Mouse (Mus musculus): ENCODE data around the gene Relt. TPM values are rescaled to one million over a fixed set of nuclear protein-coding genes. Genes with fewer than 3 reads are reported as not detected.
A peak's percentile ranks its signal among the peaks of the same experiment; 100 is the strongest.

Gene Relt
- polyA plus RNA-seq, 1 experiment: 79.2 TPM

GRCm38 (mm10) chr7:100906029-100906789 is 43.0 kb upstream of the Relt start:
- no peak overlapping the region for H3K27ac ChIP-seq (ENCODE audit: insufficient read depth, low read length)
- no peak overlapping the region for H3K4me3 ChIP-seq (ENCODE audit: extremely low read depth, insufficient read depth, insufficient read length)
- WGBS: 84% methylated on average over 10 of the region's 10 CpGs
- no peaks in the 10 kb centered on the region; the same call in 1 of the 2 replicates for H3K4me1 ChIP-seq (ENCODE audit: control insufficient read depth, insufficient read depth, insufficient read length)
- TF ChIP-seq CTCF (IDR thresholded peaks at IDR 0.05; ENCODE audit: extremely low read depth, insufficient read depth, insufficient read length, insufficient replicate concordance) (no peak), POLR2A (IDR thresholded peaks at IDR 0.05; ENCODE audit: low read depth, low read length) (no peak)
- no peaks in the 10 kb centered on the region for H3K27me3 ChIP-seq (ENCODE audit: control insufficient read depth, insufficient read depth, low read length)
- no peaks in the 10 kb centered on the region for H3K36me3 ChIP-seq (ENCODE audit: control insufficient read depth, insufficient read depth, low read length)
- DNase-seq (ENCODE audit: low read depth in 1 of 2, low spot score in 2 of 2): no peak

- TF ChIP-seq CTCF (IDR thresholded peaks at IDR 0.05; ENCODE audit: extremely low read depth, insufficient read depth, insufficient read length, insufficient replicate concordance): no peak
- Histone ChIP-seq H3K36me3 (ENCODE audit: control insufficient read depth, insufficient read depth, low read length) (no peaks in the 10 kb centered on the region), H3K4me1 (ENCODE audit: control insufficient read depth, insufficient read depth, insufficient read length) (no peaks in the 10 kb centered on the region; the same call in 1 of the 2 replicates), H3K27me3 (ENCODE audit: control insufficient read depth, insufficient read depth, low read length) (no peaks in the 10 kb centered on the region), H3K4me3 (ENCODE audit: extremely low read depth, insufficient read depth, insufficient read length) (no peak overlapping the region), H3K27ac (ENCODE audit: insufficient read depth, low read length) (no peak overlapping the region)
- 67% methylated on average over 7 of the region's 7 CpGs for WGBS
- DNase-seq (ENCODE audit: low read depth in 1 of 2, low spot score in 2 of 2): no peak
Measured at GRCm38 (mm10) chr7:100905037-100905436, 41.8 kb upstream of the Relt start.

GRCm38 (mm10) chr7:100904612-100905011 is 41.4 kb upstream of the Relt start:
- no peaks in the 10 kb centered on the region for H3K27me3 ChIP-seq (ENCODE audit: control insufficient read depth, insufficient read depth, low read length)
- no peaks in the 10 kb centered on the region for H3K36me3 ChIP-seq (ENCODE audit: control insufficient read depth, insufficient read depth, low read length)
- no peaks in the 10 kb centered on the region; the same call in 1 of the 2 replicates for H3K4me1 ChIP-seq (ENCODE audit: control insufficient read depth, insufficient read depth, insufficient read length)
- 38% methylated on average over 5 of the region's 5 CpGs for WGBS
- H3K27ac ChIP-seq (ENCODE audit: insufficient read depth, low read length): no peak overlapping the region
- TF ChIP-seq POLR2A (IDR thresholded peaks at IDR 0.05; ENCODE audit: low read depth, low read length): no peak
- no peak for TF ChIP-seq CTCF (IDR thresholded peaks at IDR 0.05; ENCODE audit: extremely low read depth, insufficient read depth, insufficient read length, insufficient replicate concordance)
- H3K4me3 ChIP-seq (ENCODE audit: extremely low read depth, insufficient read depth, insufficient read length): no peak overlapping the region
- no peak for DNase-seq (ENCODE audit: low read depth in 1 of 2, low spot score in 2 of 2)

GRCm38 (mm10) chr7:100902451-100903137 is 39.3 kb upstream of the Relt start:
- no peak overlapping the region for H3K27ac ChIP-seq (ENCODE audit: insufficient read depth, low read length)
- H3K4me3 ChIP-seq (ENCODE audit: extremely low read depth, insufficient read depth, insufficient read length): no peak overlapping the region
- 78% methylated on average over 9 of the region's 9 CpGs for WGBS
- H3K27me3 ChIP-seq (ENCODE audit: control insufficient read depth, insufficient read depth, low read length): no peaks in the 10 kb centered on the region
- TF ChIP-seq CTCF (IDR thresholded peaks at IDR 0.05; ENCODE audit: extremely low read depth, insufficient read depth, insufficient read length, insufficient replicate concordance): peak; percentile 18; the same call in 1 of the 2 replicates
- TF ChIP-seq POLR2A (IDR thresholded peaks at IDR 0.05; ENCODE audit: low read depth, low read length): no peak
- H3K36me3 ChIP-seq (ENCODE audit: control insufficient read depth, insufficient read depth, low read length): no peaks in the 10 kb centered on the region
- no peak for DNase-seq (ENCODE audit: low read depth in 1 of 2, low spot score in 2 of 2)
- no peaks in the 10 kb centered on the region; the same call in 1 of the 2 replicates for H3K4me1 ChIP-seq (ENCODE audit: control insufficient read depth, insufficient read depth, insufficient read length)

- no peak for DNase-seq (ENCODE audit: low read depth in 1 of 2, low spot score in 2 of 2)
- TF ChIP-seq CTCF (IDR thresholded peaks at IDR 0.05; ENCODE audit: extremely low read depth, insufficient read depth, insufficient read length, insufficient replicate concordance): no peak
- no peak for TF ChIP-seq POLR2A (IDR thresholded peaks at IDR 0.05; ENCODE audit: low read depth, low read length)
- H3K36me3 ChIP-seq (ENCODE audit: control insufficient read depth, insufficient read depth, low read length): no peaks in the 10 kb centered on the region
- peaks cover 5% of the 10 kb centered on the region; the same call in 1 of the 2 replicates for H3K4me1 ChIP-seq (ENCODE audit: control insufficient read depth, insufficient read depth, insufficient read length)
- no peak overlapping the region for H3K27ac ChIP-seq (ENCODE audit: insufficient read depth, low read length)
- H3K4me3 ChIP-seq (ENCODE audit: extremely low read depth, insufficient read depth, insufficient read length): no peak overlapping the region
- 0 out of 2 replicates have a peak, but pooled peaks cover 3% of the 10 kb centered on the region for H3K27me3 ChIP-seq (ENCODE audit: control insufficient read depth, insufficient read depth, low read length)
- 77% methylated on average over 5 of the region's 5 CpGs for WGBS
Measured at GRCm38 (mm10) chr7:100897828-100898227, 34.6 kb upstream of the Relt start.

GRCm38 (mm10) chr7:100894833-100895226 is 31.6 kb upstream of the Relt start:
- no peak for TF ChIP-seq CTCF (IDR thresholded peaks at IDR 0.05; ENCODE audit: extremely low read depth, insufficient read depth, insufficient read length, insufficient replicate concordance)
- peaks cover 5% of the 10 kb centered on the region; the same call in 1 of the 2 replicates for H3K4me1 ChIP-seq (ENCODE audit: control insufficient read depth, insufficient read depth, insufficient read length)
- DNase-seq (ENCODE audit: low read depth in 1 of 2, low spot score in 2 of 2): no peak
- H3K36me3 ChIP-seq (ENCODE audit: control insufficient read depth, insufficient read depth, low read length): no peaks in the 10 kb centered on the region
- H3K27ac ChIP-seq (ENCODE audit: insufficient read depth, low read length): no peak overlapping the region
- 0 out of 2 replicates have a peak, but pooled peaks cover 3% of the 10 kb centered on the region for H3K27me3 ChIP-seq (ENCODE audit: control insufficient read depth, insufficient read depth, low read length)
- 9% methylated on average over 12 of the region's 12 CpGs for WGBS
- peak overlapping the region; percentile 19; the same call in 1 of the 2 replicates for H3K4me3 ChIP-seq (ENCODE audit: extremely low read depth, insufficient read depth, insufficient read length)
